Mouse (Mus musculus) G1E-ER4 (cell line): ENCODE results near the gene Ift80. TPM values are rescaled to one million over a fixed set of nuclear protein-coding genes. Genes with fewer than 3 reads are reported as not detected.

Experiments used
- GATA1 ChIP-seq: IDR thresholded peaks from one replicate; pipeline ENCODE4 v1.8.0; 2012; ENCODE audit warnings: low read length, inconsistent platforms
- polyA plus RNA-seq: library from polyadenylated mRNA; stranded (reverse); fragments of >175 nt; gene quantifications from 2 replicates; pipeline ENCODE4 v1.2.3, GENCODE M21; 2012

Gene Ift80
- polyA plus RNA-seq, 1 experiment = 0.23 TPM

- no peak for TF ChIP-seq GATA1
Observed at GRCm38 (mm10) chr3:68895426-68895825, 108.9 kb downstream of the Ift80 start.

GRCm38 (mm10) chr3:68886845-68887244 lies 117.5 kb downstream of the Ift80 start:
- no peak for TF ChIP-seq GATA1

GRCm38 (mm10) chr3:68874079-68874478 lies 130.3 kb downstream of the Ift80 start:
- TF ChIP-seq GATA1 = no peak

GRCm38 (mm10) chr3:68870568-68870950 lies 133.8 kb downstream of the Ift80 start:
- TF ChIP-seq GATA1 = no peak

GRCm38 (mm10) chr3:68869691-68870567 lies 134.4 kb downstream of the Ift80 start:
- no peak for TF ChIP-seq GATA1

GRCm38 (mm10) chr3:68869211-68869690 lies 135.1 kb downstream of the Ift80 start, which contains the start of gene 1110032F04Rik:
Gene 1110032F04Rik, plus strand, starts transcription at chr3:68869586.
- no peak for TF ChIP-seq GATA1

- no peak for TF ChIP-seq GATA1
Observed at GRCm38 (mm10) chr3:68852414-68852813, 152.0 kb downstream of the Ift80 start.

GRCm38 (mm10) chr3:68848323-68848722 lies 156.0 kb downstream of the Ift80 start:
- TF ChIP-seq GATA1 = no peak

GRCm38 (mm10) chr3:68844025-68844424 lies 160.3 kb downstream of the Ift80 start:
- TF ChIP-seq GATA1 = no peak

Other genes with a start within 250 kb of the Ift80 start
- gene 1110032F04Rik, start 135.0 kb downstream of the Ift80 start, polyA plus RNA-seq = not detected in 2 replicates
- 94.3 and 121 TPM in 2 replicates for gene Smc4, start 168 bp upstream of the Ift80 start, polyA plus RNA-seq
- gene Trim59, start 40.2 kb upstream of the Ift80 start, polyA plus RNA-seq = 7.9 and 11.3 TPM in 2 replicates
- gene Kpna4, start 122.5 kb upstream of the Ift80 start, polyA plus RNA-seq = 14.2 and 19.3 TPM in 2 replicates
- not detected in 2 replicates for gene Arl14, start 217.8 kb upstream of the Ift80 start, polyA plus RNA-seq